Mouse (Mus musculus) hindbrain, embryonic 10.5 days (tissue): ENCODE data around the gene Paf1. TPM values are rescaled to one million over a fixed set of nuclear protein-coding genes. Genes with fewer than 3 reads are reported as not detected.

Experiments used
- DNase-seq: peaks from one replicate; pipeline ENCODE4 v3.0.0-alpha.2; 2017; ENCODE audit warnings: low spot score
- H3K27ac ChIP-seq: fragments of 300-500 bp; sonication (generic); 2 replicates; pipeline ENCODE4 v1.5.1; 2016; ENCODE audit warnings: mild to moderate bottlenecking, moderate library complexity
- H3K27me3 ChIP-seq: fragments of 300-500 bp; sonication (generic); 2 replicates; pipeline ENCODE4 v1.6.1; 2016; ENCODE audit warnings: mild to moderate bottlenecking; ENCODE audit not compliant: poor library complexity, insufficient read depth, severe bottlenecking
- H3K36me3 ChIP-seq: fragments of 300-500 bp; sonication (generic); 2 replicates; pipeline ENCODE4 v1.6.1; 2016; ENCODE audit warnings: mild to moderate bottlenecking, moderate library complexity
- H3K4me1 ChIP-seq: fragments of 300-500 bp; sonication (generic); replicated peaks from 2 replicates; pipeline ENCODE4 v1.6.1; 2016; ENCODE audit warnings: mild to moderate bottlenecking
- H3K4me3 ChIP-seq: fragments of 300-500 bp; sonication (generic); 2 replicates; pipeline ENCODE4 v1.5.1; 2016; ENCODE audit warnings: mild to moderate bottlenecking, moderate library complexity
- H3K9me3 ChIP-seq: fragments of 300-500 bp; sonication (generic); 2 replicates; pipeline ENCODE4 v1.6.1; 2016; ENCODE audit warnings: mild to moderate bottlenecking, moderate library complexity
- WGBS: fragments of 180-500 bp; shearing (Covaris S2); methylation state at CpG from one replicate; pipeline ENCODE4 v1.1.7; 2016; 5-methylcytosine and 5-hydroxymethylcytosine counted together
- polyA plus RNA-seq: library from polyadenylated mRNA; unstranded; fragments of >200 nt; fragmentation: Nextera tagmentation; extraction: Ambion mirVana; gene quantifications from 2 replicates; pipeline ENCODE4 v1.2.1, GENCODE M21; 2016

Paf1 gene
- polyA plus RNA-seq, 1 experiment from 2014 or later, result 83.2 TPM

- Histone ChIP-seq H3K4me3 (peak overlapping the region; percentile 96), H3K27ac (peak overlapping the region; percentile 90), H3K36me3 (peaks cover 32% of the 10 kb centered on the region), H3K4me1 (peaks cover 42% of the 10 kb centered on the region), H3K27me3 (no peaks in the 10 kb centered on the region), H3K9me3 (no peaks in the 10 kb centered on the region)
- 8% methylated on average over 48 of the region's 70 CpGs for WGBS
- DNase-seq, result no peak
Observed at GRCm38 (mm10) chr7:28435660-28436259, 43.0 kb downstream of the Paf1 start.

GRCm38 (mm10) chr7:28436271-28436904 is 43.6 kb downstream of the Paf1 start:
- peak overlapping the region; percentile 90 for H3K27ac ChIP-seq
- peak; percentile 100 for DNase-seq
- WGBS, result under 1% methylated on average over 49 of the region's 64 CpGs
- H3K4me1 ChIP-seq, result peaks cover 42% of the 10 kb centered on the region
- H3K36me3 ChIP-seq, result peaks cover 26% of the 10 kb centered on the region
- H3K4me3 ChIP-seq, result peak overlapping the region; percentile 96
- no peaks in the 10 kb centered on the region for H3K9me3 ChIP-seq
- H3K27me3 ChIP-seq, result no peaks in the 10 kb centered on the region

GRCm38 (mm10) chr7:28436932-28437570 is 44.3 kb downstream of the Paf1 start, which contains the start of gene Gmfg:
Gene Gmfg (plus strand): TSS chr7:28437447.
- 2% methylated on average over 16 of the region's 16 CpGs for WGBS
- Histone ChIP-seq H3K4me1 (peaks cover 42% of the 10 kb centered on the region), H3K9me3 (no peaks in the 10 kb centered on the region), H3K4me3 (peak within 1 kb of the TSS; percentile 96), H3K27ac (peak within 1 kb of the TSS; percentile 90), H3K27me3 (no peaks in the 10 kb centered on the region), H3K36me3 (peaks cover 19% of the 10 kb centered on the region)
- DNase-seq, result peak; percentile 82

DNA sequence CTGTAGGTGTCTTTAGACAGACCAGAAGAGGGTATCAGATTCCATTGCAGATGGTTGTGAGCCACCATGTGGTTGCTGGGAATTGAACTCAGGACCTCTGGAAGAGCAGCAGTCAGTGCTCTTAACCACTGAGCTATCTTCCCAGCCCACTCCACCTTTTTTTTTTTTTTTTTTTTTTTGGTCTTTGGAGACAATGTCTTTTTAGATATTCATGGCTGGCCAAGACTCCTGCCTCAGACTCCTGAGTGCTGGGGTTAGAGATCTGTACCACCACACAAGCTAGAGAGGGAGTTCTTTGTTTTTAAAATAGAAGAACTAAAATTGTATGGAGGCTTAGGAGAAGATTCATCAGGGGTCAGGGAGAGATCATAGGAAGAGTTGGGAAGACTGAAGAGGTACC is 45.2 kb downstream of the Paf1 start:
- no peak overlapping the region for H3K4me3 ChIP-seq
- no peaks in the 10 kb centered on the region for H3K27me3 ChIP-seq
- no peak for DNase-seq
- H3K27ac ChIP-seq, result no peak overlapping the region
- peaks cover 10% of the 10 kb centered on the region for H3K36me3 ChIP-seq
- H3K4me1 ChIP-seq, result peaks cover 33% of the 10 kb centered on the region
- no peaks in the 10 kb centered on the region for H3K9me3 ChIP-seq

GRCm38 (mm10) chr7:28438771-28439170 is 46.0 kb downstream of the Paf1 start:
- peaks cover 2% of the 10 kb centered on the region; the same call in 1 of the 2 replicates for H3K36me3 ChIP-seq
- H3K4me1 ChIP-seq, result peaks cover 25% of the 10 kb centered on the region
- no peak for DNase-seq
- no peaks in the 10 kb centered on the region for H3K27me3 ChIP-seq
- H3K4me3 ChIP-seq, result no peak overlapping the region
- no peak overlapping the region for H3K27ac ChIP-seq
- H3K9me3 ChIP-seq, result no peaks in the 10 kb centered on the region
- 85% methylated on average over 2 of the region's 2 CpGs for whole genome bisulfite sequencing

DNA sequence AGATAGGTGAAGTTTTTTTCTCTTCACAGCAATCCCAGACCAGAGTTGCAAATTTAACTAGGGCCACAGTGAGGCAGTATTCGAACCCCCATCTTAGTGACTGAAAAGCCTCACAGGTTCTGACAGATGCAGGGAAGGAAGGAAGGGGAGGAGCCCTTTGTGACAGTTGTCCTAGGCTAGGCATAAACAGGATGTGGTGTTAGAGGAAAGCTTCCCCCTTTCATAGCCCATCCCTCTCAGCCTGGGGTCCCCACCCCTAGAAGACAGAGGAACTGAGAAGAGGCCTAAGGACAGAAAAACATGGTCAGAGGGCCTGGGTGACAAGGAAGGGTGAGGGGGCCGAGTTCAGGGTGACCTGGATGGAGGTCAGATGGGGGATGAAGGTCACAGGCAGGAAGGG is 48.0 kb downstream of the Paf1 start:
- DNase-seq, result no peak
- Histone ChIP-seq H3K36me3 (no peaks in the 10 kb centered on the region), H3K9me3 (no peaks in the 10 kb centered on the region), H3K27me3 (peaks cover 3% of the 10 kb centered on the region), H3K27ac (no peak overlapping the region; the same call in 1 of the 2 replicates), H3K4me3 (no peak overlapping the region), H3K4me1 (peaks cover 5% of the 10 kb centered on the region)
- WGBS, result 48% methylated on average over 2 of the region's 2 CpGs

GRCm38 (mm10) chr7:28441776-28442485 is 49.2 kb downstream of the Paf1 start:
- Histone ChIP-seq H3K4me1 (peaks cover 10% of the 10 kb centered on the region), H3K27me3 (peaks cover 7% of the 10 kb centered on the region), H3K9me3 (no peaks in the 10 kb centered on the region), H3K36me3 (no peaks in the 10 kb centered on the region), H3K27ac (no peak overlapping the region), H3K4me3 (no peak overlapping the region)
- WGBS, result 85% methylated on average over 14 of the region's 14 CpGs
- no peak for DNase-seq

DNA sequence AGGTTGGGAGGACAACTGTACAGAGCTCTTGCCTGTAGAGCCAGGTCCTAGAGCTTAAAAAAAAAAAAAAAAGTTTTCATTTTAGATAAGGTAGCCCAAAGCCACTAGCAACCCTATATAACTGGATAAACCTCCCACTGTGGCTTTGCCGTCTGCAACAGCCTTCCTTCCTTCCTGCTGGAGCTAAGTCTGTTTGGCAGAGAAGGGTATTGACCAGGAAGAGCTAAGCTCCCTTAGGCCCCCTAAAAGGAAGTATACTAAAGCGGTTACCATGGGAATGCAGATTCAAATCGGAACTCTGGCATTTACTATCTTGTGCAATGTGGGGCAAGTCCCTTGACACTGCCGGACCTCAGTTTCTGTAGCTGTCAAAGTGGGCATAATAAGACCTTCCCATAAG is 49.9 kb downstream of the Paf1 start:
- peaks cover 8% of the 10 kb centered on the region for H3K27me3 ChIP-seq
- WGBS, result 59% methylated on average over 4 of the region's 4 CpGs
- H3K4me3 ChIP-seq, result no peak overlapping the region
- H3K27ac ChIP-seq, result no peak overlapping the region
- DNase-seq, result no peak
- no peaks in the 10 kb centered on the region for H3K9me3 ChIP-seq
- no peaks in the 10 kb centered on the region for H3K36me3 ChIP-seq
- peaks cover 12% of the 10 kb centered on the region for H3K4me1 ChIP-seq

GRCm38 (mm10) chr7:28444344-28444974 is 51.7 kb downstream of the Paf1 start:
- no peaks in the 10 kb centered on the region for H3K9me3 ChIP-seq

DNA sequence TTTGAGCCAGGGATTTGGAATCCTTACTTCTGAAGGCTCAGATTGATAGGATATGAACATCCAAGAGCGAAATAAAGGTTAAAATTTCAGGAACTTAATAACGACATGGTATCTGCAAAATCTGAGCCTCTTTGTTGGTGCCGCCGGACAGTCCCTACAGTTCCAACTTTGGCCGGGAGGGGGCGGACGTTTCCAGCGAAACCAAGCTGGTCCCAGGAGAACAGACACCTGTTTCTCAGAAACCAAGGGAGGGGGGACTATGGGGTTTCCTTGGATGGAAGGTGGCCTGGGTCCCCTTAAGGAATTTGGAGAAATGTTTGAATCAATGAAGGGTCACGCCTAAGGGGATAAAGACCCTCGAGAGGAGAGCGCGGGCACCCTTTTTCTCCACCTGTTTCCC is 53.7 kb downstream of the Paf1 start:
- 5% methylated on average over 12 of the region's 12 CpGs for WGBS
- Histone ChIP-seq H3K4me1 (peaks cover 17% of the 10 kb centered on the region), H3K4me3 (no peak overlapping the region), H3K36me3 (no peaks in the 10 kb centered on the region), H3K27me3 (peaks cover 18% of the 10 kb centered on the region), H3K9me3 (no peaks in the 10 kb centered on the region), H3K27ac (no peak overlapping the region)
- peak; percentile 80 for DNase-seq

More at GRCm38 (mm10) chr7:28444344-28444974, 51.7 kb downstream of the Paf1 start:
- Histone ChIP-seq H3K27me3 (peaks cover 18% of the 10 kb centered on the region), H3K4me1 (peaks cover 14% of the 10 kb centered on the region), H3K27ac (no peak overlapping the region), H3K4me3 (no peak overlapping the region), H3K36me3 (no peaks in the 10 kb centered on the region)
- no peak for DNase-seq
- WGBS, result 85% methylated on average over 13 of the region's 13 CpGs

DNA sequence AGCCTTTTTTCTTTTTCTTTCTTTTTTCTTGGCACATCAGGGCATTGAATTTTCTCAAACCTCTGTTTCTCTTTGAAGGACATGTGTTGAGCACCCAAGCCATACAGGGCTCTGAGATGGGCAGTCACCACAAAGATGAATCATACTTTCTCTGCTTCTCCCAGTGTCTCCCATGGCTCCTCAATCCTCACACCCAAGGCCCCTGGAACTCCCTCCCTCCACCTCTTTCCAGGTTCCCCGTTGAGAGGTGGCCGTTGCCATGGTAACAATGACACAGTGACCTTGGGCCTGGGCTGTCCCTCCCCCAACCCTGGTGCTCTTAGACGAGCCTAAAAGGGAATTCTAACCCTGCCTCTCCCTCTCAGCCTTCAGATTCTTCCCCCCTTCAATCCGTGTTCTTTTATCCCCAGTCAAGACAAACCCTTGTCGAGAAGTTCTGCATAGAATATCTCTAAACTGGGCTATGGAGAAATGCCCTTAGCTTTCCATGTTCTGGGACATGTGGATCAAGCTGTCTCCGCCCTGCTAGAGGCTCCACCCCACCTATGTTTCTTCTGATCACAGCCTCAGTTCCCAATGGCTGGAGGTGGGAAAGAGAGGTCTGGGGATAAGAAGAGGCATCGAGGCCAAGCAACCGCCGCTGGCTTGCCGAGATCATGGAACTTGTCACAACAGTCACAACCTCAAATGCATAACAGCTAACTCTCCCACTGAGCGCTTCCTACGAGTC is 54.5 kb downstream of the Paf1 start:
- Histone ChIP-seq H3K27me3 (peaks cover 18% of the 10 kb centered on the region), H3K27ac (no peak overlapping the region), H3K9me3 (no peaks in the 10 kb centered on the region), H3K4me1 (peaks cover 23% of the 10 kb centered on the region), H3K36me3 (no peaks in the 10 kb centered on the region), H3K4me3 (peak overlapping the region; percentile 9; the same call in 1 of the 2 replicates)
- WGBS, result 16% methylated on average over 12 of the region's 12 CpGs
- DNase-seq, result peak; percentile 29
